Mouse (Mus musculus): ENCODE data around the gene Lifr. TPM values are rescaled to one million over a fixed set of nuclear protein-coding genes. Genes with fewer than 3 reads are reported as not detected.
A peak's percentile ranks its signal among the peaks of the same experiment; 100 is the strongest.

Gene Lifr
- polyA plus RNA-seq, 1 experiment from 2014 or later, result 35.2 TPM

DNA sequence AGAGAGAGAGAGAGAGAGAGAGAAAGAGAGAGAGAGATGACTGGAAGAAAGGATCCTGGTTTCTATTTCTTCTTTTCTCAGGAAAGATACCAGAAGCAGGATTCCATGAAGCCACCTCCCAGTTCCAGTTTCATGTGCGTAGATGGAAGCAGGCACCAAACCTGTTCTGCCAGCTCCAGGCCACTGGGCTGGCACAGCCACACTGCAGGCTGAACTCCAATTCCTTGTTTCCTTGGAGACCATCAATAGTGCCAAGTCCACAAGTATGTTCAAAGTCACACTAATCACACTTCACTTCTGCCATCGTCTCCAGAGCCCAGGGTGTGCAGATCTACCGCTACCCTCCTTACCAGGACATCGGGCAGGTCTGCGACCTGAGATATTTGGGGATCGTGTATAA is 15.2 kb upstream of the Lifr start:
- H3K9me3 ChIP-seq (ENCODE audit: control insufficient read depth, low read length), result no peaks in the 10 kb centered on the region
- 0 out of 2 replicates have a peak, but pooled peaks cover 4% of the 10 kb centered on the region for H3K4me1 ChIP-seq (replicated peaks; ENCODE audit: control insufficient read depth, insufficient read depth, low read length)
- 66% methylated on average over 6 of the region's 6 CpGs for WGBS
- H3K4me2 ChIP-seq (replicated peaks), result no peak overlapping the region
- no peaks in the 10 kb centered on the region for H3K36me3 ChIP-seq (replicated peaks; ENCODE audit: control insufficient read depth, insufficient read depth)
- no peaks in the 10 kb centered on the region for H3K27me3 ChIP-seq (ENCODE audit: control insufficient read depth, insufficient read depth, low read length)
- H3K9ac ChIP-seq, result no peak overlapping the region
- H3K4me3 ChIP-seq (replicated peaks; ENCODE audit: low read length), result no peak overlapping the region
- H3K27ac ChIP-seq, result no peak overlapping the region
- ATAC-seq (ENCODE audit: low FRiP score) (peak; percentile 57; the same call in 1 of the 2 replicates), DNase-seq (ENCODE audit: low spot score) (peak; percentile 49)

DNA sequence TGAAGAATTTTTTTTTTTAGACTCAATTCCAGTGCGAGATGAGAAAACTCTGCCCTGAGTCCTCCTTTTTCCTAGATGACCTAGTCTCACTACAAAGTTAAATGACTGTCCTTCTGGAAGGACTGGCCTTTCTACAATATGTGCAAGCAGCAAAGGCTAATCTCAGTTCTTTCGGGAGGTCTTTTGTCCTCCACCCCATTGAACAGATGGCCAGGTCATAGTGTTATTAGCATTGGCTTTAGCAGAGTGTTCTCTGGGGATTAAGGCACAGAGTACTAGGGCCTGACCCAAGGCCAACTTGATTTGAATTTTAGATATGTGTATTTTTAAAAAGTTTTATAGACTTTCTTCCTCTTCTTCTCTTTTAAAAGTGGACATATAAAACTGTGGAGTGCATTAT is 12.1 kb upstream of the Lifr start:
- Histone ChIP-seq H3K27me3 (ENCODE audit: control insufficient read depth, insufficient read depth, low read length) (no peaks in the 10 kb centered on the region), H3K4me3 (replicated peaks; ENCODE audit: low read length) (no peak overlapping the region), H3K27ac (no peak overlapping the region), H3K4me1 (replicated peaks; ENCODE audit: control insufficient read depth, insufficient read depth, low read length) (no peaks in the 10 kb centered on the region), H3K9ac (no peak overlapping the region), H3K36me3 (replicated peaks; ENCODE audit: control insufficient read depth, insufficient read depth) (no peaks in the 10 kb centered on the region), H3K4me2 (replicated peaks) (no peak overlapping the region), H3K9me3 (ENCODE audit: control insufficient read depth, low read length) (no peaks in the 10 kb centered on the region)
- ATAC-seq (ENCODE audit: low FRiP score) (no peak), DNase-seq (ENCODE audit: low spot score) (no peak)
- 39% methylated on average over 2 of the region's 2 CpGs for WGBS

DNA sequence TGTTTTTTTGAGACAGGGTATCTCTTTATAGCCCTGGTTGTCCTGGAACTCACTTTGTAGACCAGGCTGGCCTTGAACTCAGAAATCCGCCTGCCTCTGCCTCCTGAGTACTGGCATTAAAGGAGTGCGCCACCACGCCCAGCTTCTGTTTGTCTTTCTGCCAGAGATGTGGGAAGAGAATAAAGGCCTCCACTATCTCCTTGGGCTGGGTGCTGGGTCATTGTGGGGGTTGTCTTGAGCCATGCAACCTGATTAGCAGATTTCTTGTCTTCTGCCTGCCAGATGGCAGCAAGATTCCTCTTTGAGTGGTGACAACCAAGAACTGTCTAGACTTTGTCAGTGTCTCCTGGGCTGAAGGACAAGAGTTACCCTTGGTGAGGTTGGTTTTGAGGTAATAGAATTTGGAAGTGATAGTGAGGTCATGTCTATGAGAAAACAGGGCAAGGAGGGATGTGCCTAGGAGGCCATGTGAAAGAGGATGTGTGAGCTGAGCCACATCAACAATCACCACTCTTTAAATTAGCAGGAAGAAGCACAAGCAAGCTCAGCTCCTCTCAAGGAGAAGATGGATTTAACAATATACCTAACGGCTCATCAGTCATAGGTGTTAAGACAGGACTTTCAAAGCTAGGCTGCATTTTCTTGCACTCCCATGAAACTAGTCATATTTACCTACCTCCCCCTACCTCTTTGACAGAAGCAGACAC is 10.6 kb upstream of the Lifr start:
- no peak overlapping the region for H3K9ac ChIP-seq
- no peaks in the 10 kb centered on the region for H3K27me3 ChIP-seq (ENCODE audit: control insufficient read depth, insufficient read depth, low read length)
- H3K4me3 ChIP-seq (replicated peaks; ENCODE audit: low read length), result no peak overlapping the region
- no peak overlapping the region for H3K4me2 ChIP-seq (replicated peaks)
- no peak for ATAC-seq (ENCODE audit: low FRiP score)
- no peak overlapping the region for H3K27ac ChIP-seq
- no peak for DNase-seq (ENCODE audit: low spot score)
- 94% methylated on average over 4 of the region's 4 CpGs for WGBS
- 0 out of 2 replicates have a peak, but pooled peaks cover under 1% of the 10 kb centered on the region for H3K4me1 ChIP-seq (replicated peaks; ENCODE audit: control insufficient read depth, insufficient read depth, low read length)
- H3K9me3 ChIP-seq (ENCODE audit: control insufficient read depth, low read length), result no peaks in the 10 kb centered on the region
- H3K36me3 ChIP-seq (replicated peaks; ENCODE audit: control insufficient read depth, insufficient read depth), result no peaks in the 10 kb centered on the region

DNA sequence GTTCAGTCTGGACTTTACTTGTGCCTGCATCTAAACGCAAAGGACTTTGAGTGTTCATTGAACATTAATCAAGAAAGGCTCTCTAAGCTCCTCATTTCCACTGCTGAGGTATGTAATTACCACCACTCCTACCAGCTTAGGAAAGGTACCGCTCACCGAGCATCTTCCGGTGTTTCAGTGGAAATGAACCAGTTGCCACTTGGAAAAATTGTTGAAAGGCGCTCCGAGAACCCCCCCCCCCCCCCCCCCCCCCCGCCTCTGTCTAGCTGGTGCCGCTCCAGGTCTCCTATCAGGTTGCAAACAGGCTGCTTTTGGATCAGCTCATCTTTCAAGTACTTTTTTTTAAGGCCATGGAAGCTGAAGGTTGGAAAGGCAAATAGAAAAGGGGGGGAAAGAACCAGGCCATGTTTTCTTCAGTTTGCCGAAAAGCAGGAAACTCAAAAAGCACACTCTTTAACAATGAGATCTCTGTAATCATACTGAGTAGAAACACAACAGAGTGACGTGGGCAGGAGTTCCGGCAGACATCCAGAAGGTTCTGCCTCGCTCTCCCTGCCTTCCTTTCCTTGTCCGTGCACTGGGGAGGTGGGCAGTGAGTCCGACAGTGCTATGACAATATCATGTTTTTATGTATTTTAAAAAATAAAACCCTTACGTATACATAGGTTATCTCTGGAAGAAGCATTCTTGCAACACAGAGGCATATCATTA is 9.3 kb upstream of the Lifr start:
- no peak for ATAC-seq (ENCODE audit: low FRiP score)
- no peak overlapping the region for H3K4me2 ChIP-seq (replicated peaks)
- no peak overlapping the region for H3K4me3 ChIP-seq (replicated peaks; ENCODE audit: low read length)
- H3K4me1 ChIP-seq (replicated peaks; ENCODE audit: control insufficient read depth, insufficient read depth, low read length), result 0 out of 2 replicates have a peak, but pooled peaks cover 4% of the 10 kb centered on the region
- WGBS, result 78% methylated on average over 13 of the region's 15 CpGs
- H3K27ac ChIP-seq, result no peak overlapping the region
- no peaks in the 10 kb centered on the region for H3K27me3 ChIP-seq (ENCODE audit: control insufficient read depth, insufficient read depth, low read length)
- no peaks in the 10 kb centered on the region for H3K36me3 ChIP-seq (replicated peaks; ENCODE audit: control insufficient read depth, insufficient read depth)
- H3K9me3 ChIP-seq (ENCODE audit: control insufficient read depth, low read length), result no peaks in the 10 kb centered on the region
- DNase-seq (ENCODE audit: low spot score), result no peak
- no peak overlapping the region for H3K9ac ChIP-seq

DNA sequence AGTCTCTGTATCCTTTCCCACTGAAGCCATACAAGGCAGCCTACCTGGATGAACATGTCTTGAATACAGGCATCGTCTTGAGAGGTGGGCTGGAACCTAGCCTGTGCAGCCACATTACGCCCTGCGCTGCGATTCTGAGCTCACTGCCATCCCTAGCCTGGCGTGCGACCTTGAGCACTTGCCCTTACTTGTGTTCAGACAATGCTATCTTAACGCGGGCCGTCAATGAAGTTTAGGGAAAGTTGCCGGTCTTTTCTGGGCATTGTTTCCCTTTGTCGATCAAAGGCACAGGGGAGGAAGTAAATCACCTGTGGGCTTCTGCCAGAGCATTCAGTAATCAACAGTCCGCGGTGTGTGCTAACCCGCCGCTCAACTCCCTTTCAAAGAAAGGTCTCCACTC is 8.6 kb upstream of the Lifr start:
- Histone ChIP-seq H3K4me2 (replicated peaks) (no peak overlapping the region), H3K27me3 (ENCODE audit: control insufficient read depth, insufficient read depth, low read length) (no peaks in the 10 kb centered on the region), H3K27ac (no peak overlapping the region), H3K9ac (no peak overlapping the region), H3K9me3 (ENCODE audit: control insufficient read depth, low read length) (no peaks in the 10 kb centered on the region), H3K4me3 (replicated peaks; ENCODE audit: low read length) (no peak overlapping the region), H3K4me1 (replicated peaks; ENCODE audit: control insufficient read depth, insufficient read depth, low read length) (0 out of 2 replicates have a peak, but pooled peaks cover 4% of the 10 kb centered on the region), H3K36me3 (replicated peaks; ENCODE audit: control insufficient read depth, insufficient read depth) (no peaks in the 10 kb centered on the region)
- DNase-seq (ENCODE audit: low spot score), result no peak
- 45% methylated on average over 15 of the region's 15 CpGs for whole genome bisulfite sequencing
- ATAC-seq (ENCODE audit: low FRiP score), result no peak

DNA sequence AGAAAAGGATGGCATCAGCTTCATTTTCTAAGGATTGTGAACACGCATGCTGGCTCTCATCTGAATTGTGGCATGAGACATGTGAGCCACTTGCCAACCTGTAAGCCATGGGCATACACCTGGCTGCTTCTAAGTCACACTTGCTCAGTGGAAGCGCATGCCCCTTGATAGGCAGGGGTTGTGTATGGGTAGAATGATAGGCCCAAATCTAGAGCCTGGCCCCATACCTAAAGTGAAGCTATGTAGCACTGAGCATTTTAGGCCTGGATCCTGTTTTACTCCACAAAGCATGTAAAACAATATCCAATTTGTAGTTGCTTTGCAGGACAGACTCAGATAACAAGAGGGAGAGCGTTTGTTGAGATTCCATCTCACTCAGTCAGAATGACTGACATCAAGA is 7.5 kb upstream of the Lifr start:
- Histone ChIP-seq H3K4me2 (replicated peaks) (no peak overlapping the region), H3K27me3 (ENCODE audit: control insufficient read depth, insufficient read depth, low read length) (no peaks in the 10 kb centered on the region), H3K9ac (no peak overlapping the region), H3K4me3 (replicated peaks; ENCODE audit: low read length) (no peak overlapping the region), H3K36me3 (replicated peaks; ENCODE audit: control insufficient read depth, insufficient read depth) (no peaks in the 10 kb centered on the region), H3K4me1 (replicated peaks; ENCODE audit: control insufficient read depth, insufficient read depth, low read length) (0 out of 2 replicates have a peak, but pooled peaks cover 4% of the 10 kb centered on the region), H3K9me3 (ENCODE audit: control insufficient read depth, low read length) (no peaks in the 10 kb centered on the region), H3K27ac (no peak overlapping the region)
- DNase-seq (ENCODE audit: low spot score) (no peak), ATAC-seq (ENCODE audit: low FRiP score) (no peak)
- WGBS, result 91% methylated on average over 3 of the region's 3 CpGs

DNA sequence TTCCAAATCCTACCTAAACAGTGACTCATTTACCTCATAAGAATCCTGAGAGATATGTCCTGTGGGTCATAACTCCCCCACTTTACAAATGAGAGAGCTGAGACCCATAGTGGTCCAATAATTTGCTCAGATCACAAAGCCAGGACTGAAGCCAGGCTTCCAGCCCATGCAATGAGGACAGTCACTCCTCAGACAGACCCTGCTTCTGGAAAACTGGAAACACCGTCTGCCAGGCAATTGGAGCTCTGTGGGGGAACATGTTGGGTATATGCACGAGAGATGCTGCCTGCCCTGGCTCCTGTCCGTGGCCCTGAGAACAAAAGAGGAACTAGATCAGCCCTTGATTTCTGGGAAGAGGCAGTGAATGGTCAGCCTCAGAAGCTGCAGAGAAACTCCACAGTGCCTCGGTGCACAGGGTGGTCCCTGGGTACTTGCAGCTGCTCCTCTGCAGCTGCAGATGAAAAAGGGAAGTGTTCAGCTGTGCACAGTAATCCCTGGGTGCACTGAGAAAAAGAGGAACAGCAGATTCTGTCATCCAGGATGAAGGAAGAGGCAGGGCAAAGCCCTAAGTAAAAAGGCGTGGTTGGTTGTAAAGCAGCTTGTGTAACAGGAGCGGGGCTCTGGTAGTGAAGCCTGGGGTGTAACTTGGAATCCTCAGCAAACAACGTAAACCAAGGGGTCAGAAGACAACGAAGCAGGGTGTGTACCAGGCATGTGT is 5.5 kb upstream of the Lifr start:
- Histone ChIP-seq H3K27ac (0 out of 2 replicates have a peak overlapping the region, but pooled peaks have one; percentile 2), H3K36me3 (replicated peaks; ENCODE audit: control insufficient read depth, insufficient read depth) (no peaks in the 10 kb centered on the region), H3K27me3 (ENCODE audit: control insufficient read depth, insufficient read depth, low read length) (no peaks in the 10 kb centered on the region), H3K4me2 (replicated peaks) (no peak overlapping the region), H3K9ac (no peak overlapping the region), H3K4me1 (replicated peaks; ENCODE audit: control insufficient read depth, insufficient read depth, low read length) (0 out of 2 replicates have a peak, but pooled peaks cover 4% of the 10 kb centered on the region), H3K4me3 (replicated peaks; ENCODE audit: low read length) (no peak overlapping the region), H3K9me3 (ENCODE audit: control insufficient read depth, low read length) (no peaks in the 10 kb centered on the region)
- peak; percentile 51; the same call in 1 of the 2 replicates for ATAC-seq (ENCODE audit: low FRiP score)
- DNase-seq (ENCODE audit: low spot score), result no peak
- WGBS, result 43% methylated on average over 8 of the region's 8 CpGs

DNA sequence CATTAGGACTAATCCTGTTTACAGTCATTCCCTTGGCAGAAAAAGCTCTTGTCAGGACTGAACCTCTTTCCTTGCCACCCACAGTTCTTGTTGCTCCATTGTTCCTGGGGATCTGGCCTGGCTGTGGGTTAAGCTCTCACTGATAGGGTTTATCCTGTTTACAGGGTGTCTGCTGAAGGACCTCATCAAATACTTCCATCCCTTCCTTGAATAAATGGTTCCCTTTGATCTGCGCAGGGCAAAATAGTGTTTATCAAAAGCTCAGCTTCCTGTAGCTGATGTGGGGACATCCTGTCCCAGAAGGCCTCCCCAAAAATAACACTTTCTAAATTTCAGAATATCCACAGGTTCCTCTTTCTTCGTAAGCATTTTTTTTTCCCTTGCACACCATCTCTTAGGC is 1.7 kb upstream of the Lifr start:
- Histone ChIP-seq H3K4me3 (replicated peaks; ENCODE audit: low read length) (no peak overlapping the region), H3K9ac (no peak overlapping the region), H3K4me1 (replicated peaks; ENCODE audit: control insufficient read depth, insufficient read depth, low read length) (0 out of 2 replicates have a peak, but pooled peaks cover 4% of the 10 kb centered on the region), H3K27me3 (ENCODE audit: control insufficient read depth, insufficient read depth, low read length) (no peaks in the 10 kb centered on the region), H3K9me3 (ENCODE audit: control insufficient read depth, low read length) (no peaks in the 10 kb centered on the region), H3K4me2 (replicated peaks) (no peak overlapping the region), H3K27ac (no peak overlapping the region), H3K36me3 (replicated peaks; ENCODE audit: control insufficient read depth, insufficient read depth) (no peaks in the 10 kb centered on the region)
- ATAC-seq (ENCODE audit: low FRiP score) (no peak), DNase-seq (ENCODE audit: low spot score) (no peak)
- WGBS, result 57% methylated on average over 2 of the region's 2 CpGs

DNA sequence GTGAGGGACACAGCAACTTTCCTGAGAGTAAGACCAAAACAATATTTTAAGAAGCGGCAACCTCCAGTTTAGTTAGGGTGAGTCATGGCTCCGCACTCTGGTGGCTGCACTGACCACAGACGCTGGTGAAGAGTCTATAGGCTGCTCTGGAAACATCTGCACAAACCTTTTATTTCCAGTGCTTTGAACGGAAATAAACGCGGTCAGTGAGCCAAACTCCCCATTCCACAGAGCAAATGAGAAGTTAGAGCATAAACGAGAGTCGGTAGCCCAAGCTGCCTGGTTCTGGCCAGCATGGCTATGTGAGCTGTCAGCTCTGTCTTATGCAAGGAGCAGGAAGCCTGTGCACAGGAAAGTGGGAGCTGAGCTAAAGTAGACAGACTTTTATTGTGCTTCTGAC is 1.9 kb downstream of the Lifr start:
- Histone ChIP-seq H3K27me3 (ENCODE audit: control insufficient read depth, insufficient read depth, low read length) (no peaks in the 10 kb centered on the region), H3K4me2 (replicated peaks) (no peak overlapping the region), H3K9ac (no peak overlapping the region), H3K36me3 (replicated peaks; ENCODE audit: control insufficient read depth, insufficient read depth) (no peaks in the 10 kb centered on the region), H3K4me3 (replicated peaks; ENCODE audit: low read length) (no peak overlapping the region), H3K4me1 (replicated peaks; ENCODE audit: control insufficient read depth, insufficient read depth, low read length) (no peaks in the 10 kb centered on the region), H3K27ac (no peak overlapping the region), H3K9me3 (ENCODE audit: control insufficient read depth, low read length) (no peaks in the 10 kb centered on the region)
- ATAC-seq (ENCODE audit: low FRiP score) (no peak), DNase-seq (ENCODE audit: low spot score) (no peak)
- 59% methylated on average over 8 of the region's 8 CpGs for WGBS
